8 mouse cellular contexts compared by ENCODE assay signal in the genomic region with DNA sequence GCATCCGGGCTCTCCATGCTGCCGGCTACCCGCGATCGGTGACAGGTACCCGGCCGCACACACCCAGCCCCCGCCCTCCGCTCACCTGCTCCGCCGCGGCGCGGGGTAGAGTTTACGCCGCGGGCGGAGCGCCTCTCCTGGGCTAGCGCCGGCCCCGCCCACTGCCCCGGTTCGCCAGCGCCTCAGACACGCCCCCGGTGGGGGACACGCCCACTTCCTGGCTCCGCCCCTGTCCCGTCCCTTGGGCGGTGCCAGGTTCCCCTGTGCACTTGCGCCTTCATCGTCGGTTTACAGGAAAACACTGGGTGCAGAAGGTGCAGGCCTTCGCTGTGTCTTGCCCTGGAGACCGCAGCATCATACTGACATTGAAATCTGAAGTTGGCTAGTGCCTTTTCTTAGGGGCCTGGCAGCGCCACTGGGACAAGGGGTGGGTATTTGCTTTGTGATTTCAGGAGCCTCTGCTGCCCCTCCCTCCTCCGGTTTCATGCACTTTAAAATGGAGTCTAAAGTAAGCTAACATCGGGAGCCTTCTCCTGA. TPM values are rescaled to one million over a fixed set of nuclear protein-coding genes. Genes with fewer than 3 reads are reported as not detected.
DNase-seq lines count a peak whose midpoint lies in the region; ATAC-seq lines count a peak whose summit lies in the region.

No protein-coding gene starts in this region.

- DNase-seq in MEL-GATA-1-ER (ENCODE audit: extremely low read depth, low read depth): peak; percentile 67
- peak; percentile 98 for DNase-seq in cerebellum, adult 8-10 months
- peak; percentile 96 for DNase-seq in hindbrain, embryonic 11.5 days (ENCODE audit: low spot score)
- peak; percentile 96 to 98 for DNase-seq in layer of hippocampus, postnatal 10 days (ENCODE audit: low spot score in 2 of 2)
- peak; percentile 97 for DNase-seq in lung, postnatal 10 days
- peak; percentile 99 for DNase-seq in ovary, postnatal 36 days (ENCODE audit: low spot score)
- peak; percentile 100 for DNase-seq in thymus, postnatal 25 days

- WGBS in hindbrain, embryonic 11.5 days: under 1% methylated on average over 37 of the region's 39 CpGs

- H3K9ac ChIP-seq in hindbrain, embryonic 11.5 days (ENCODE audit: low read depth, low read length): peak overlapping the region; percentile 71

- H3K27me3 ChIP-seq in hindbrain, embryonic 11.5 days (ENCODE audit: control insufficient read depth, insufficient read depth, low read length): peaks cover 6% of the 10 kb centered on the region

- H3K4me1 ChIP-seq in hindbrain, embryonic 11.5 days (replicated peaks; ENCODE audit: control insufficient read depth, insufficient read depth, low read length): peaks cover 3% of the 10 kb centered on the region; the same call in 1 of the 2 replicates

- H3K36me3 ChIP-seq in hindbrain, embryonic 11.5 days (ENCODE audit: control insufficient read depth, insufficient read depth, low read length): no peaks in the 10 kb centered on the region

- peak overlapping the region; percentile 71 for H3K4me3 ChIP-seq in hindbrain, embryonic 11.5 days (ENCODE audit: low read depth, low read length)

- ATAC-seq in frontal cortex, adult (ENCODE audit: low TSS enrichment): peak; percentile 86
- ATAC-seq in hindbrain, embryonic 11.5 days (ENCODE audit: low FRiP score): peak; percentile 92

- H3K9me3 ChIP-seq in hindbrain, embryonic 11.5 days (ENCODE audit: control insufficient read depth, low read length): no peaks in the 10 kb centered on the region

- no peak overlapping the region for H3K27ac ChIP-seq in hindbrain, embryonic 11.5 days (ENCODE audit: low read depth, low read length)

- H3K4me2 ChIP-seq in hindbrain, embryonic 11.5 days (replicated peaks; ENCODE audit: low read depth, low read length): peak overlapping the region; percentile 96

RNA-seq across cellular contexts. Expression of a gene that starts 7.0 kb away (rescaled TPM):
- polyA plus RNA-seq in hindbrain, embryonic 11.5 days (2014; fragmentation: Nextera tagmentation; extraction: Ambion mirVana): 4.4 and 6.9 TPM in 2 replicates
- total RNA-seq in layer of hippocampus, postnatal 10 days (2021): 10 to 100 TPM; 23.1 to 24.0 TPM

RNA-seq across cellular contexts. Expression of a gene that starts 56.8 kb away (rescaled TPM):
- polyA plus RNA-seq in hindbrain, embryonic 11.5 days (2014; fragmentation: Nextera tagmentation; extraction: Ambion mirVana): 1.7 and 2.3 TPM in 2 replicates
- total RNA-seq in layer of hippocampus, postnatal 10 days (2021): 10 to 100 TPM; 20.2 to 20.5 TPM
